Mouse (Mus musculus) G1E (cell line): ENCODE measurements around the gene Erp29.

Experiments used
- CTCF ChIP-seq: IDR thresholded peaks from 2 replicates; pipeline ENCODE4 v1.5.1; 2012; ENCODE audit warnings: low read depth, low read length, inconsistent platforms, mixed read lengths
- GATA1 ChIP-seq: IDR thresholded peaks from 2 replicates; pipeline ENCODE4 v1.6.1; 2012; ENCODE audit warnings: borderline replicate concordance, low read length, inconsistent platforms, mixed read lengths
- TAL1 ChIP-seq: conservative IDR thresholded peaks from 2 replicates; pipeline ENCODE4 v1.6.1; 2012; ENCODE audit warnings: low read depth, low read length, inconsistent platforms, mixed read lengths

- TF ChIP-seq CTCF = no peak
- no peak for TF ChIP-seq GATA1
- no peak for TF ChIP-seq TAL1
These were observed 67.4 kb downstream of the Erp29 start for GRCm38 (mm10) chr5:121384757-121385460.
